Comparison of ENCODE assay signal across 28 mouse cellular contexts in the genomic region with DNA sequence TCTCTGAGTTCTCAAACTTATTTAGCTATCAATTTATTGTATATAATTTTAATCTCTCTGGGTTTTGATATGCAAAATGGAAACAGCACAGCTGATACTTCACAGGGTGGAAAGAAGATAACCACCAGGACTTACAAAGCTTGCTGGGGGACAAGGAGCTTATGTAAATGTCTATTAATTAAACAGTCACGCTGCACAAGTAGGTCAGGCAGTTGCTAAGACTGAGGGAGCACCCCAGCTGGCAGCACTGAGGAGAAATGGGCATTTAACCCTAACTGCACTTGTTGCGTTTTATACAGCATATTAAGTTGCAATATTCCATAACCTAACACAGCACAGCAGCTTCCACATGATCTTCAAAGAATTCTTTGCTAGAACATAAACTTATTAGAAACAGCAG. TPM values are rescaled to one million over a fixed set of nuclear protein-coding genes. Genes with fewer than 3 reads are reported as not detected.
DNase-seq lines count a peak whose midpoint lies in the region; ATAC-seq and TF ChIP-seq lines count a peak whose summit lies in the region.
"Had no signal": no experiment of that assay in that cellular context is flagged by ENCODE, and none has a peak within 500 bp of the region (broad histone marks: within the 10 kb centered on the region; RNA-seq: fewer than 3 reads in every experiment).

No protein-coding gene starts in this region.

- no peaks in the 10 kb centered on the region for H3K9me3 ChIP-seq in embryonic facial prominence, embryonic 14.5 days (ENCODE audit: control insufficient read depth, low read length)
- no peaks in the 10 kb centered on the region for H3K9me3 ChIP-seq in embryonic facial prominence, embryonic 10.5 days
- no peaks in the 10 kb centered on the region for H3K9me3 ChIP-seq in hindbrain, embryonic 14.5 days (ENCODE audit: control insufficient read depth, low read length)
- H3K9me3 ChIP-seq in hindbrain, embryonic 12.5 days (replicated peaks) = no peaks in the 10 kb centered on the region
- no peaks in the 10 kb centered on the region for H3K9me3 ChIP-seq in midbrain, embryonic 16.5 days (replicated peaks; ENCODE audit: control insufficient read depth, low read length, poor library complexity, severe bottlenecking)
- H3K9me3 ChIP-seq in limb, embryonic 10.5 days (replicated peaks) = no peaks in the 10 kb centered on the region
- H3K9me3 ChIP-seq: heart, embryonic 15.5 days; megakaryocyte, embryonic 14.5 days; neural tube, embryonic 15.5 days had no signal

- WGBS in embryonic facial prominence, embryonic 14.5 days = 36% methylated on average over 2 of the region's 2 CpGs
- 57% methylated on average over 2 of the region's 2 CpGs for WGBS in embryonic facial prominence, embryonic 10.5 days
- 29% methylated on average over 2 of the region's 2 CpGs for WGBS in hindbrain, embryonic 14.5 days
- 38% methylated on average over 2 of the region's 2 CpGs for WGBS in hindbrain, embryonic 12.5 days
- WGBS in midbrain, embryonic 16.5 days = 18% methylated on average over 2 of the region's 2 CpGs
- 70% methylated on average over 2 of the region's 2 CpGs for WGBS in limb, embryonic 10.5 days

- no peak overlapping the region for H3K27ac ChIP-seq in embryonic facial prominence, embryonic 14.5 days (replicated peaks; ENCODE audit: low read depth, low read length)
- H3K27ac ChIP-seq in embryonic facial prominence, embryonic 10.5 days (replicated peaks) = no peak overlapping the region
- no peak overlapping the region for H3K27ac ChIP-seq in hindbrain, embryonic 14.5 days
- H3K27ac ChIP-seq in hindbrain, embryonic 12.5 days = no peak overlapping the region
- H3K27ac ChIP-seq in midbrain, embryonic 16.5 days (ENCODE audit: low read length) = no peak overlapping the region
- H3K27ac ChIP-seq in limb, embryonic 10.5 days = no peak overlapping the region
- H3K27ac ChIP-seq: heart, adult 2 months; heart, embryonic 15.5 days; left cerebral cortex, adult 2 months; neural tube, embryonic 15.5 days had no signal

- no peak for TF ChIP-seq POLR2A in brain, embryonic 14.5 days (IDR thresholded peaks at IDR 0.05; ENCODE audit: borderline replicate concordance, extremely low read depth, insufficient read depth, insufficient read length, poor library complexity, severe bottlenecking)

- DNase-seq in embryonic facial prominence, embryonic 14.5 days (ENCODE audit: low spot score) = no peak
- DNase-seq in embryonic facial prominence, embryonic 10.5 days (ENCODE audit: low spot score) = no peak
- no peak for DNase-seq in hindbrain, embryonic 14.5 days (ENCODE audit: low spot score)
- DNase-seq in brain, embryonic 14.5 days (ENCODE audit: low read depth) = peak; percentile 63
- no peak for DNase-seq in limb, embryonic 10.5 days (ENCODE audit: low spot score)
- no peak for DNase-seq in cerebellum, postnatal 4 days (ENCODE audit: low spot score in 2 of 2)
- DNase-seq: adrenal gland, postnatal 10 days; cerebellum, adult 11 months; cerebellum, postnatal 36 days; gastrocnemius, postnatal 14 days; heart, adult 2 months; heart, postnatal 4 days; layer of hippocampus, adult 9-11 months; left cerebral cortex, postnatal 4 days; lung, adult 2 months; right cerebral cortex, postnatal 4 days; thymus, adult 2 months had no signal

- H3K36me3 ChIP-seq in embryonic facial prominence, embryonic 14.5 days (ENCODE audit: control insufficient read depth, insufficient read depth, low read length) = no peaks in the 10 kb centered on the region
- no peaks in the 10 kb centered on the region for H3K36me3 ChIP-seq in embryonic facial prominence, embryonic 10.5 days (replicated peaks)
- H3K36me3 ChIP-seq in hindbrain, embryonic 14.5 days (replicated peaks; ENCODE audit: control insufficient read depth, insufficient read depth) = no peaks in the 10 kb centered on the region
- no peaks in the 10 kb centered on the region for H3K36me3 ChIP-seq in hindbrain, embryonic 12.5 days
- no peaks in the 10 kb centered on the region for H3K36me3 ChIP-seq in midbrain, embryonic 16.5 days (ENCODE audit: control insufficient read depth, insufficient read depth, low read length)
- no peaks in the 10 kb centered on the region for H3K36me3 ChIP-seq in limb, embryonic 10.5 days
- H3K36me3 ChIP-seq: heart, embryonic 15.5 days; neural tube, embryonic 15.5 days had no signal

- H3K4me3 ChIP-seq in embryonic facial prominence, embryonic 14.5 days (ENCODE audit: low read depth, low read length) = no peak overlapping the region
- H3K4me3 ChIP-seq in embryonic facial prominence, embryonic 10.5 days = no peak overlapping the region
- no peak overlapping the region for H3K4me3 ChIP-seq in hindbrain, embryonic 14.5 days (replicated peaks; ENCODE audit: low read length)
- H3K4me3 ChIP-seq in hindbrain, embryonic 12.5 days = no peak overlapping the region
- H3K4me3 ChIP-seq in midbrain, embryonic 16.5 days (ENCODE audit: low read depth, low read length) = no peak overlapping the region
- H3K4me3 ChIP-seq in limb, embryonic 10.5 days = no peak overlapping the region
- H3K4me3 ChIP-seq: heart, adult 2 months; heart, embryonic 15.5 days; left cerebral cortex, adult 2 months; megakaryocyte, embryonic 14.5 days; myocyte; neural tube, embryonic 15.5 days had no signal

- no peaks in the 10 kb centered on the region for H3K4me1 ChIP-seq in embryonic facial prominence, embryonic 14.5 days (ENCODE audit: control insufficient read depth, insufficient read depth, low read length)
- H3K4me1 ChIP-seq in embryonic facial prominence, embryonic 10.5 days = no peaks in the 10 kb centered on the region
- H3K4me1 ChIP-seq in hindbrain, embryonic 14.5 days (replicated peaks; ENCODE audit: control insufficient read depth, insufficient read depth, low read length) = no peaks in the 10 kb centered on the region
- H3K4me1 ChIP-seq in hindbrain, embryonic 12.5 days = 0 out of 2 replicates have a peak, but pooled peaks cover 5% of the 10 kb centered on the region
- peaks cover 10% of the 10 kb centered on the region for H3K4me1 ChIP-seq in midbrain, embryonic 16.5 days (ENCODE audit: control insufficient read depth, insufficient read depth, low read length)
- H3K4me1 ChIP-seq in limb, embryonic 10.5 days = no peaks in the 10 kb centered on the region
- H3K4me1 ChIP-seq: megakaryocyte, embryonic 14.5 days had no signal

- no peak overlapping the region for H3K9ac ChIP-seq in embryonic facial prominence, embryonic 14.5 days (ENCODE audit: low read depth, low read length)
- H3K9ac ChIP-seq in hindbrain, embryonic 14.5 days = no peak overlapping the region
- H3K9ac ChIP-seq in hindbrain, embryonic 12.5 days = no peak overlapping the region
- no peak overlapping the region for H3K9ac ChIP-seq in midbrain, embryonic 16.5 days (ENCODE audit: low read depth, low read length)
- H3K9ac ChIP-seq: heart, embryonic 15.5 days; neural tube, embryonic 15.5 days had no signal

- no peak for TF ChIP-seq CTCF in brain, embryonic 14.5 days (IDR thresholded peaks at IDR 0.05; ENCODE audit: borderline replicate concordance, extremely low read depth, insufficient read depth, insufficient read length)

- no peak overlapping the region for H3K4me2 ChIP-seq in embryonic facial prominence, embryonic 14.5 days (ENCODE audit: low read depth, low read length)
- no peak overlapping the region for H3K4me2 ChIP-seq in hindbrain, embryonic 14.5 days (replicated peaks)
- H3K4me2 ChIP-seq in hindbrain, embryonic 12.5 days (replicated peaks) = no peak overlapping the region
- no peak overlapping the region for H3K4me2 ChIP-seq in midbrain, embryonic 16.5 days (ENCODE audit: low read length)
- H3K4me2 ChIP-seq: heart, embryonic 15.5 days; neural tube, embryonic 15.5 days had no signal

- peak; percentile 30; the same call in 1 of the 2 replicates for ATAC-seq in embryonic facial prominence, embryonic 14.5 days (ENCODE audit: low read depth)
- peak; percentile 67; the same call in 1 of the 2 replicates for ATAC-seq in hindbrain, embryonic 14.5 days (ENCODE audit: low FRiP score)
- ATAC-seq in hindbrain, embryonic 12.5 days (ENCODE audit: low FRiP score) = no peak
- peak; percentile 58; the same call in 1 of the 2 replicates for ATAC-seq in midbrain, embryonic 16.5 days
- ATAC-seq: intestine, postnatal 0 days; Patski had no signal

- no peaks in the 10 kb centered on the region for H3K27me3 ChIP-seq in embryonic facial prominence, embryonic 14.5 days (replicated peaks; ENCODE audit: control insufficient read depth, insufficient read depth, low read length)
- H3K27me3 ChIP-seq in embryonic facial prominence, embryonic 10.5 days (replicated peaks; ENCODE audit: low read depth, poor library complexity, severe bottlenecking) = no peaks in the 10 kb centered on the region
- H3K27me3 ChIP-seq in hindbrain, embryonic 14.5 days (ENCODE audit: control insufficient read depth, insufficient read depth, low read length) = no peaks in the 10 kb centered on the region
- H3K27me3 ChIP-seq in hindbrain, embryonic 12.5 days = no peaks in the 10 kb centered on the region
- no peaks in the 10 kb centered on the region for H3K27me3 ChIP-seq in midbrain, embryonic 16.5 days (ENCODE audit: control insufficient read depth, insufficient read depth, low read depth, low read length)
- H3K27me3 ChIP-seq in limb, embryonic 10.5 days (ENCODE audit: low read depth, poor library complexity, severe bottlenecking) = no peaks in the 10 kb centered on the region
- H3K27me3 ChIP-seq: heart, embryonic 15.5 days; megakaryocyte, embryonic 14.5 days; neural tube, embryonic 15.5 days; Patski had no signal

RNA-seq across cellular contexts. Expression of gene Rps23, which starts 36.1 kb away (rescaled TPM):
- 300 and 334 TPM in 2 replicates for polyA plus RNA-seq in embryonic facial prominence, embryonic 14.5 days (2014; fragmentation: Nextera tagmentation; extraction: Ambion mirVana)
- polyA plus RNA-seq in embryonic facial prominence, embryonic 10.5 days (2016; fragmentation: Nextera tagmentation; extraction: Ambion mirVana) = 201 and 216 TPM in 2 replicates
- polyA plus RNA-seq in hindbrain, embryonic 14.5 days (2014; fragmentation: Nextera tagmentation; extraction: Ambion mirVana) = 132 and 156 TPM in 2 replicates
- polyA plus RNA-seq in hindbrain, embryonic 12.5 days (2016; fragmentation: Nextera tagmentation; extraction: Ambion mirVana) = 178 and 201 TPM in 2 replicates
- 804 and 914 TPM in 2 replicates for polyA plus RNA-seq in brain, embryonic 14.5 days (2012; rRNA removed)
- 81.0 and 95.8 TPM in 2 replicates for polyA plus RNA-seq in midbrain, embryonic 16.5 days (2015; fragmentation: Nextera tagmentation; extraction: Ambion mirVana)
- 214 and 252 TPM in 2 replicates for polyA plus RNA-seq in limb, embryonic 10.5 days (2016; fragmentation: Nextera tagmentation; extraction: Ambion mirVana)

RNA-seq across cellular contexts. Expression of gene Atp6ap1l, which starts 53.7 kb away (rescaled TPM):
- polyA plus RNA-seq in embryonic facial prominence, embryonic 14.5 days (2014; fragmentation: Nextera tagmentation; extraction: Ambion mirVana) = 0.75 and 0.90 TPM in 2 replicates
- 0.59 TPM in 1 of 2 replicates, not detected in the other for polyA plus RNA-seq in embryonic facial prominence, embryonic 10.5 days (2016; fragmentation: Nextera tagmentation; extraction: Ambion mirVana)
- 0.76 and 0.98 TPM in 2 replicates for polyA plus RNA-seq in hindbrain, embryonic 14.5 days (2014; fragmentation: Nextera tagmentation; extraction: Ambion mirVana)
- polyA plus RNA-seq in hindbrain, embryonic 12.5 days (2016; fragmentation: Nextera tagmentation; extraction: Ambion mirVana) = 0.36 and 0.45 TPM in 2 replicates
- polyA plus RNA-seq in brain, embryonic 14.5 days (2012; rRNA removed) = 0.98 and 2.2 TPM in 2 replicates
- polyA plus RNA-seq in midbrain, embryonic 16.5 days (2015; fragmentation: Nextera tagmentation; extraction: Ambion mirVana) = 0.44 and 0.82 TPM in 2 replicates
- 0.30 TPM in 1 of 2 replicates, not detected in the other for polyA plus RNA-seq in limb, embryonic 10.5 days (2016; fragmentation: Nextera tagmentation; extraction: Ambion mirVana)
- polyA plus RNA-seq: intestine, postnatal 0 days; liver, adult 2 months; lung, adult 2 months; myocyte; Patski; stomach, embryonic 16.5 days had no signal
